Mouse (Mus musculus) liver, postnatal 0 days (tissue): ENCODE data around the gene Ambra1. TPM values are rescaled to one million over a fixed set of nuclear protein-coding genes. Genes with fewer than 3 reads are reported as not detected.

Experiments used
- ATAC-seq: fragments of 200-750 bp; cut with Nextera tagmentation; 2 replicates; pipeline ENCODE4 v1.8.0; 2017; ENCODE audit warnings: mild to moderate bottlenecking, moderate library complexity
- DNase-seq: peaks from one replicate; pipeline ENCODE4 v3.0.0-alpha.2; 2016
- H3K27ac ChIP-seq: fragments of 300-500 bp; sonication (generic); 2 replicates; pipeline ENCODE4 v1.5.1; 2014; ENCODE audit warnings: antibody characterized with exemption, moderate library complexity, mild to moderate bottlenecking, low read depth
- H3K27me3 ChIP-seq: fragments of 300-500 bp; sonication (generic); 2 replicates; pipeline ENCODE4 v1.6.1; 2014; ENCODE audit warnings: low read length, control low read depth, mixed read lengths; ENCODE audit not compliant: insufficient read depth
- H3K36me3 ChIP-seq: fragments of 300-500 bp; sonication (generic); replicated peaks from 2 replicates; pipeline ENCODE4 v1.6.1; 2014; ENCODE audit warnings: mild to moderate bottlenecking, control low read depth, low read length, moderate library complexity, mixed read lengths; ENCODE audit not compliant: insufficient read depth
- H3K4me1 ChIP-seq: fragments of 300-500 bp; sonication (generic); 2 replicates; pipeline ENCODE4 v1.6.1; 2014; ENCODE audit warnings: antibody characterized with exemption, mild to moderate bottlenecking, control low read depth; ENCODE audit not compliant: insufficient read depth
- H3K4me2 ChIP-seq: fragments of 300-500 bp; sonication (generic); 2 replicates; pipeline ENCODE4 v1.6.1; 2014; ENCODE audit warnings: low read depth, mild to moderate bottlenecking, low read length, moderate library complexity, mixed read lengths
- H3K4me3 ChIP-seq: fragments of 300-500 bp; sonication (generic); 2 replicates; pipeline ENCODE4 v1.5.1; 2014; ENCODE audit warnings: low read depth, low read length
- H3K9ac ChIP-seq: fragments of 300-500 bp; sonication (generic); replicated peaks from 2 replicates; pipeline ENCODE4 v1.6.1; 2014; ENCODE audit warnings: mild to moderate bottlenecking, moderate library complexity
- H3K9me3 ChIP-seq: fragments of 300-500 bp; sonication (generic); 2 replicates; pipeline ENCODE4 v1.6.1; 2016; ENCODE audit warnings: mild to moderate bottlenecking, control low read depth, low read length, mixed read lengths
- CTCF ChIP-seq: sonication (generic); IDR thresholded peaks from 2 replicates; pipeline ENCODE4 v1.5.1; 2016; ENCODE audit warnings: antibody characterized with exemption, low read depth
- EP300 ChIP-seq: IDR thresholded peaks from 2 replicates; pipeline ENCODE4 v1.6.1; 2016; ENCODE audit warnings: antibody characterized with exemption, low read depth, mild to moderate bottlenecking
- WGBS: fragments of 180-500 bp; shearing (Covaris S2); extraction: QIAGEN DNeasy Blood & Tissue Kit; methylation state at CpG from one replicate; pipeline ENCODE4 v1.1.7; 2014; ENCODE audit not compliant: insufficient replicate concordance; 5-methylcytosine and 5-hydroxymethylcytosine counted together
- polyA plus RNA-seq: library from polyadenylated mRNA; unstranded; fragments of >200 nt; fragmentation: Nextera tagmentation; extraction: Ambion mirVana; gene quantifications from 2 replicates; pipeline ENCODE4 v1.2.1, GENCODE M21; 2015

Ambra1 gene
- polyA plus RNA-seq, 1 experiment from 2014 or later, result 3.5 TPM

- peak; percentile 35; the same call in 1 of the 2 replicates for ATAC-seq
Measured at GRCm38 (mm10) chr2:91916346-91916977, 186.5 kb downstream of the Ambra1 start.

GRCm38 (mm10) chr2:91917096-91917495 lies 187.2 kb downstream of the Ambra1 start:
- TF ChIP-seq CTCF (no peak), EP300 (no peak)
- H3K9ac ChIP-seq, result no peak overlapping the region
- H3K4me1 ChIP-seq, result peaks cover 17% of the 10 kb centered on the region

More at GRCm38 (mm10) chr2:91916346-91916977, 186.5 kb downstream of the Ambra1 start:
- H3K36me3 ChIP-seq, result peaks cover 47% of the 10 kb centered on the region
- H3K4me2 ChIP-seq, result no peak overlapping the region
- H3K9ac ChIP-seq, result no peak overlapping the region
- no peak for TF ChIP-seq CTCF
- TF ChIP-seq EP300, result peak; percentile 85
- 59% methylated on average over 7 of the region's 7 CpGs for WGBS
- H3K4me3 ChIP-seq, result no peak overlapping the region
- no peaks in the 10 kb centered on the region for H3K9me3 ChIP-seq
- H3K27ac ChIP-seq, result no peak overlapping the region
- peaks cover 11% of the 10 kb centered on the region for H3K4me1 ChIP-seq
- peaks cover 12% of the 10 kb centered on the region for H3K27me3 ChIP-seq
- no peak for DNase-seq

GRCm38 (mm10) chr2:91920130-91920529 lies 190.2 kb downstream of the Ambra1 start:
- ATAC-seq (no peak), DNase-seq (no peak)
- Histone ChIP-seq H3K9ac (no peak overlapping the region), H3K4me1 (peaks cover 33% of the 10 kb centered on the region), H3K27ac (no peak overlapping the region), H3K4me3 (no peak overlapping the region), H3K4me2 (no peak overlapping the region), H3K27me3 (peaks cover 48% of the 10 kb centered on the region), H3K36me3 (peaks cover 13% of the 10 kb centered on the region), H3K9me3 (no peaks in the 10 kb centered on the region)
- WGBS, result 56% methylated on average over 4 of the region's 4 CpGs
- TF ChIP-seq CTCF (no peak), EP300 (no peak)

More at GRCm38 (mm10) chr2:91917096-91917495, 187.2 kb downstream of the Ambra1 start:
- WGBS, result 82% methylated on average over 7 of the region's 7 CpGs
- no peak overlapping the region for H3K4me3 ChIP-seq
- no peaks in the 10 kb centered on the region for H3K9me3 ChIP-seq
- no peak for ATAC-seq
- H3K27ac ChIP-seq, result no peak overlapping the region
- peaks cover 41% of the 10 kb centered on the region for H3K36me3 ChIP-seq
- no peak overlapping the region for H3K4me2 ChIP-seq
- H3K27me3 ChIP-seq, result peaks cover 18% of the 10 kb centered on the region
- no peak for DNase-seq

GRCm38 (mm10) chr2:91921181-91921789 lies 191.4 kb downstream of the Ambra1 start:
- Histone ChIP-seq H3K36me3 (peaks cover 13% of the 10 kb centered on the region), H3K9me3 (no peaks in the 10 kb centered on the region), H3K4me2 (peak overlapping the region; percentile 80), H3K27me3 (peaks cover 49% of the 10 kb centered on the region), H3K4me1 (peaks cover 30% of the 10 kb centered on the region), H3K9ac (no peak overlapping the region), H3K27ac (no peak overlapping the region), H3K4me3 (peak overlapping the region; percentile 52)
- TF ChIP-seq EP300 (no peak), CTCF (no peak)
- 4% methylated on average over 31 of the region's 31 CpGs for WGBS
- DNase-seq, result peak; percentile 78
- ATAC-seq, result peak; percentile 47

DNA sequence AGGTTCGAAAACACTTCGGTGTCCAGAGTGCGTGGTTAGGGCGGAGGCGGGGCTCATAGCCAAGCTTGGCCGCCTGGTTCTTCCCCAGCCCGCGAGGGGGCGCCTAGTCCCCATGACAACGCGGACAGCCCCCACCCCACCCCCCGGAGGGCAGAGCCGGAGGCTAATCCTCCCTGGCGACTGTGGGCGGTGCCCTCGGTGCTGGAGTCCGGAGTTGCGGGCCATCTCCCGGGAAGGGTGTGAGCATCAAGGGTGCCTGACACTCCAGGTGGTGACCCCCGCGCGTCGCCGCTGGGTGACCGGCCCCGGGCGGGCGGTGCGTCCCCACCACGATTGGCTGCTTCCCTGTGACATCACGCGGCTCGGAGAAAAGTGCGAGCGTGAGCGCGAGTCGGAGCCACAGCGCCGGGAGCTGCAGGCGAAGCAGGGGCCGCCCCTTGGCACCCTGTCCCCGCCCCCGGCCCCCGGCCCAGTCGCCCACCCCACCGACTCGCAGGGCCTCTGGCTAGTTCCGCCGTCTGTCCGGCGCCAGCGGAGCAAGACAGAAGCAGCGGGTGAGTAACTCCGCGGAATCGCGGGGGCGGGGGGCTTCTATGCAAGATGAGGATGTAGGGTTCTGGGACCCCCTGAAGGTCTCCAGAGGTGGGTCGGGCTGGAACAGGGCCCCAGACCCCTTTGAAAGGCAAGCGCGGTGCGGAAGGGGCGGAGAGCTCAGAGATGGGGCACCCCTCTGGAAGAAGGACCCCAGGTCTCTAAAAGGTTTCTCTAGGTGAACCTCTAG lies 192.0 kb downstream of the Ambra1 start:
- no peak overlapping the region for H3K9ac ChIP-seq
- TF ChIP-seq CTCF, result peak; percentile 58
- no peak for TF ChIP-seq EP300

More for the DNA sequence above, 192.0 kb downstream of the Ambra1 start:
- Histone ChIP-seq H3K4me3 (peak overlapping the region; percentile 52), H3K9me3 (no peaks in the 10 kb centered on the region), H3K27ac (no peak overlapping the region), H3K4me1 (peaks cover 30% of the 10 kb centered on the region), H3K36me3 (peaks cover 13% of the 10 kb centered on the region), H3K27me3 (peaks cover 49% of the 10 kb centered on the region), H3K4me2 (peak overlapping the region; percentile 80)
- WGBS, result under 1% methylated on average over 64 of the region's 64 CpGs
- ATAC-seq, result peak; percentile 54
- DNase-seq, result peak; percentile 68
